8 mouse cellular contexts compared by ENCODE assay signal in genomic region chr15:80258240-80259170, GRCm38 (mm10). TPM values are rescaled to one million over a fixed set of nuclear protein-coding genes. Genes with fewer than 3 reads are reported as not detected.
A peak's percentile ranks its signal among the peaks of the same experiment; 100 is the strongest.
DNase-seq lines count a peak whose midpoint lies in the region; ATAC-seq lines count a peak whose summit lies in the region.

No protein-coding gene starts in this region.

- peaks cover 50% of the 10 kb centered on the region for H3K36me3 ChIP-seq in embryonic facial prominence, embryonic 12.5 days
- H3K36me3 ChIP-seq in hindbrain, embryonic 15.5 days: peaks cover 26% of the 10 kb centered on the region
- peaks cover 49% of the 10 kb centered on the region for H3K36me3 ChIP-seq in midbrain, embryonic 14.5 days (ENCODE audit: control insufficient read depth, insufficient read depth, low read length)

- peak overlapping the region; percentile 99 for H3K27ac ChIP-seq in embryonic facial prominence, embryonic 12.5 days
- H3K27ac ChIP-seq in hindbrain, embryonic 15.5 days (replicated peaks): peak overlapping the region; percentile 99; the same call in 1 of the 2 replicates
- H3K27ac ChIP-seq in midbrain, embryonic 14.5 days (replicated peaks; ENCODE audit: low read depth, low read length): no peak overlapping the region; the same call in 1 of the 2 replicates

- H3K27me3 ChIP-seq in embryonic facial prominence, embryonic 12.5 days: no peaks in the 10 kb centered on the region
- H3K27me3 ChIP-seq in hindbrain, embryonic 15.5 days: no peaks in the 10 kb centered on the region
- H3K27me3 ChIP-seq in midbrain, embryonic 14.5 days (ENCODE audit: control insufficient read depth, insufficient read depth, low read length): no peaks in the 10 kb centered on the region

- no peak for ATAC-seq in embryonic facial prominence, embryonic 12.5 days (ENCODE audit: insufficient number of reproducible peaks, insufficient read depth, low FRiP score, low TSS enrichment)
- no peak for ATAC-seq in hindbrain, embryonic 15.5 days (ENCODE audit: low FRiP score, low read depth)
- ATAC-seq in midbrain, embryonic 14.5 days (ENCODE audit: low FRiP score, low TSS enrichment): no peak

- no peaks in the 10 kb centered on the region for H3K9me3 ChIP-seq in embryonic facial prominence, embryonic 12.5 days
- no peaks in the 10 kb centered on the region for H3K9me3 ChIP-seq in hindbrain, embryonic 15.5 days
- H3K9me3 ChIP-seq in midbrain, embryonic 14.5 days (ENCODE audit: control insufficient read depth, low read length): no peaks in the 10 kb centered on the region

- WGBS in embryonic facial prominence, embryonic 12.5 days: 51% methylated on average over 11 of the region's 11 CpGs
- 70% methylated on average over 11 of the region's 11 CpGs for WGBS in hindbrain, embryonic 15.5 days
- WGBS in midbrain, embryonic 14.5 days: 70% methylated on average over 11 of the region's 11 CpGs

- peak; percentile 22 to 31 for DNase-seq in frontal cortex, postnatal 10 days (ENCODE audit: low spot score in 2 of 2)
- DNase-seq in frontal cortex, adult 2 months (ENCODE audit: extremely low spot score in 1 of 2, low spot score in 1 of 2): no peak
- peak; percentile 46 for DNase-seq in CD4-positive helper T cell, adult 2 months (ENCODE audit: low read depth, low spot score)
- DNase-seq in midbrain, embryonic 14.5 days: no peak
- DNase-seq in left cerebral cortex, adult 8-10 months (ENCODE audit: low spot score in 2 of 2): no peak
- DNase-seq in layer of hippocampus, postnatal 25 days (ENCODE audit: extremely low spot score in 1 of 2, low spot score in 1 of 2): no peak

- H3K4me1 ChIP-seq in embryonic facial prominence, embryonic 12.5 days: peaks cover 40% of the 10 kb centered on the region
- peaks cover 53% of the 10 kb centered on the region for H3K4me1 ChIP-seq in hindbrain, embryonic 15.5 days (replicated peaks)
- peaks cover 29% of the 10 kb centered on the region for H3K4me1 ChIP-seq in midbrain, embryonic 14.5 days (ENCODE audit: control insufficient read depth, insufficient read depth, low read length)

- no peak overlapping the region for H3K4me3 ChIP-seq in embryonic facial prominence, embryonic 12.5 days
- no peak overlapping the region for H3K4me3 ChIP-seq in hindbrain, embryonic 15.5 days
- H3K4me3 ChIP-seq in midbrain, embryonic 14.5 days (replicated peaks; ENCODE audit: low read depth, low read length): 0 out of 2 replicates have a peak overlapping the region, but pooled peaks have one; percentile 8

- H3K4me2 ChIP-seq in embryonic facial prominence, embryonic 12.5 days (replicated peaks): peak overlapping the region; percentile 12; the same call in 1 of the 2 replicates
- peak overlapping the region; percentile 88; the same call in 1 of the 2 replicates for H3K4me2 ChIP-seq in hindbrain, embryonic 15.5 days
- no peak overlapping the region for H3K4me2 ChIP-seq in midbrain, embryonic 14.5 days (ENCODE audit: low read length)

- 0 out of 2 replicates have a peak overlapping the region, but pooled peaks have one; percentile 21 for H3K9ac ChIP-seq in embryonic facial prominence, embryonic 12.5 days
- H3K9ac ChIP-seq in hindbrain, embryonic 15.5 days: no peak overlapping the region
- no peak overlapping the region; the same call in 1 of the 2 replicates for H3K9ac ChIP-seq in midbrain, embryonic 14.5 days (replicated peaks; ENCODE audit: low read length)

RNA-seq across cellular contexts. Expression of gene Atf4, which starts 3.5 kb away (rescaled TPM):
- polyA plus RNA-seq in frontal cortex, adult 2 months (2012; rRNA removed): 206 and 220 TPM in 2 replicates
- polyA plus RNA-seq in embryonic facial prominence, embryonic 12.5 days (2016; fragmentation: Nextera tagmentation; extraction: Ambion mirVana): 104 and 117 TPM in 2 replicates
- 112 and 116 TPM in 2 replicates for polyA plus RNA-seq in hindbrain, embryonic 15.5 days (2015; fragmentation: Nextera tagmentation; extraction: Ambion mirVana)
- polyA plus RNA-seq in midbrain, embryonic 14.5 days (2014; fragmentation: Nextera tagmentation; extraction: Ambion mirVana): 114 and 122 TPM in 2 replicates
- 100 to 1,000 TPM in 3 of 4 experiments, 10 to 100 TPM in 1; 98.1 to 118 (median 107) TPM for total RNA-seq in left cerebral cortex, adult 8-10 months (2022)
- 10 to 100 TPM; 91.2 to 93.1 TPM for total RNA-seq in layer of hippocampus, postnatal 25 days (2021)

RNA-seq across cellular contexts. Expression of gene Rps19bp1, which starts 5.6 kb away (rescaled TPM):
- polyA plus RNA-seq in frontal cortex, adult 2 months (2012; rRNA removed): 46.5 and 47.8 TPM in 2 replicates
- polyA plus RNA-seq in embryonic facial prominence, embryonic 12.5 days (2016; fragmentation: Nextera tagmentation; extraction: Ambion mirVana): 65.3 and 65.9 TPM in 2 replicates
- 76.2 and 76.7 TPM in 2 replicates for polyA plus RNA-seq in hindbrain, embryonic 15.5 days (2015; fragmentation: Nextera tagmentation; extraction: Ambion mirVana)
- polyA plus RNA-seq in midbrain, embryonic 14.5 days (2014; fragmentation: Nextera tagmentation; extraction: Ambion mirVana): 73.9 and 100 TPM in 2 replicates
- total RNA-seq in left cerebral cortex, adult 8-10 months (2022): 10 to 100 TPM; 32.5 to 39.3 (median 38.4) TPM
- total RNA-seq in layer of hippocampus, postnatal 25 days (2021): 10 to 100 TPM; 30.8 to 35.6 TPM

RNA-seq across cellular contexts. Expression of gene AC140267.1, which starts 22.9 kb away (rescaled TPM):
- not detected in 2 replicates for polyA plus RNA-seq in frontal cortex, adult 2 months (2012; rRNA removed)
- 1.6 TPM in 1 of 2 replicates, not detected in the other for polyA plus RNA-seq in embryonic facial prominence, embryonic 12.5 days (2016; fragmentation: Nextera tagmentation; extraction: Ambion mirVana)
- polyA plus RNA-seq in hindbrain, embryonic 15.5 days (2015; fragmentation: Nextera tagmentation; extraction: Ambion mirVana): not detected in 2 replicates
- 2.1 TPM in 1 of 2 replicates, not detected in the other for polyA plus RNA-seq in midbrain, embryonic 14.5 days (2014; fragmentation: Nextera tagmentation; extraction: Ambion mirVana)
- total RNA-seq in left cerebral cortex, adult 8-10 months (2022): 10 to 100 TPM in 2 of 4 experiments, 1 to 10 TPM in 2; 6.0 to 10.8 (median 9.5) TPM
- 10 to 100 TPM in 1 of 2 experiments, 1 to 10 TPM in 1; 6.3 to 21.1 TPM for total RNA-seq in layer of hippocampus, postnatal 25 days (2021)

RNA-seq across cellular contexts. Expression of gene Mief1, which starts 24.7 kb away (rescaled TPM):
- 14.9 and 15.6 TPM in 2 replicates for polyA plus RNA-seq in frontal cortex, adult 2 months (2012; rRNA removed)
- 39.7 and 42.1 TPM in 2 replicates for polyA plus RNA-seq in embryonic facial prominence, embryonic 12.5 days (2016; fragmentation: Nextera tagmentation; extraction: Ambion mirVana)
- polyA plus RNA-seq in hindbrain, embryonic 15.5 days (2015; fragmentation: Nextera tagmentation; extraction: Ambion mirVana): 34.9 and 36.4 TPM in 2 replicates
- polyA plus RNA-seq in midbrain, embryonic 14.5 days (2014; fragmentation: Nextera tagmentation; extraction: Ambion mirVana): 28.1 and 41.7 TPM in 2 replicates
- total RNA-seq in left cerebral cortex, adult 8-10 months (2022): 10 to 100 TPM; 30.2 to 33.7 (median 30.9) TPM
- 10 to 100 TPM; 31.8 to 33.0 TPM for total RNA-seq in layer of hippocampus, postnatal 25 days (2021)

RNA-seq across cellular contexts. Expression of gene Cacna1i, which starts 28.5 kb away (rescaled TPM):
- polyA plus RNA-seq in frontal cortex, adult 2 months (2012; rRNA removed): 35.7 and 40.9 TPM in 2 replicates
- 0.01 and 0.03 TPM in 2 replicates for polyA plus RNA-seq in embryonic facial prominence, embryonic 12.5 days (2016; fragmentation: Nextera tagmentation; extraction: Ambion mirVana)
- 0.64 and 0.73 TPM in 2 replicates for polyA plus RNA-seq in hindbrain, embryonic 15.5 days (2015; fragmentation: Nextera tagmentation; extraction: Ambion mirVana)
- polyA plus RNA-seq in midbrain, embryonic 14.5 days (2014; fragmentation: Nextera tagmentation; extraction: Ambion mirVana): 0.75 and 1.5 TPM in 2 replicates
- 10 to 100 TPM; 64.3 to 80.9 (median 66.4) TPM for total RNA-seq in left cerebral cortex, adult 8-10 months (2022)
- total RNA-seq in layer of hippocampus, postnatal 25 days (2021): 10 to 100 TPM; 39.7 to 43.4 TPM

Comparison
In these comparisons a context has a peak if more than half of its experiments do, and no peak if none do; other contexts are left out.
1. DNase-seq: peak in frontal cortex, postnatal 10 days (2 of 2) and CD4-positive helper T cell, adult 2 months (single experiment); none in frontal cortex, adult 2 months (0 of 2), midbrain, embryonic 14.5 days (single experiment), left cerebral cortex, adult 8-10 months (0 of 2) and layer of hippocampus, postnatal 25 days (0 of 2).